Mouse (Mus musculus): ENCODE data around the gene Elp1. TPM values are rescaled to one million over a fixed set of nuclear protein-coding genes. Genes with fewer than 3 reads are reported as not detected.

The Elp1 gene
- polyA plus RNA-seq, 1 experiment from 2014 or later: 78.4 TPM

DNA sequence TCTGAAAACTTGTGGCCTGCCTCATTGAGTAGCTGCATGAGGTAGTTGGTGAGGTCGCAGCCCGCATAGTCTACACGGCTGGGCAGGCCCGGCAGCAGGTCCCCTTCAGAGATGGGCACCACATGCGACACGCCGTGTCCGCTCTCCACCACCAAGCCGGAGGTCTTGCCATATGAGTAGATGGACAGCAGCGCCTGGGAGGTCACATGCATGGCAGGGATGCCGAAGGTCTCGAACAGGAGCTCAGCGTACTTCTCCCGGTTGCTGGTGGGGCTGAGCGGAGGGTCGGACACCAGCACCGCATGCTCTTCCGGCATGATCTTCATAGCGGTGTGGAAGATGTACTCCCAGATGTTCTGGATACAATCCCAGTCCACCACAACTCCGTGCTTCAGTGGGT is 61.5 kb downstream of the Elp1 start:
- no peaks in the 10 kb centered on the region for H3K9me3 ChIP-seq
- no peak overlapping the region for H3K4me3 ChIP-seq (replicated peaks)
- no peak overlapping the region for H3K4me2 ChIP-seq
- H3K27me3 ChIP-seq: no peaks in the 10 kb centered on the region
- ATAC-seq (ENCODE audit: insufficient number of reproducible peaks, insufficient read depth, low FRiP score, low TSS enrichment, low read depth): no peak
- no peak overlapping the region for H3K9ac ChIP-seq (replicated peaks)
- no peak overlapping the region for H3K27ac ChIP-seq
- 94% methylated on average over 20 of the region's 20 CpGs for WGBS
- H3K4me1 ChIP-seq (replicated peaks): no peaks in the 10 kb centered on the region
- peaks cover 21% of the 10 kb centered on the region for H3K36me3 ChIP-seq

- Histone ChIP-seq H3K27ac (no peak within 1 kb of the TSS), H3K9me3 (no peaks in the 10 kb centered on the region), H3K4me2 (no peak within 1 kb of the TSS), H3K4me1 (replicated peaks) (no peaks in the 10 kb centered on the region), H3K9ac (replicated peaks) (no peak within 1 kb of the TSS), H3K27me3 (no peaks in the 10 kb centered on the region), H3K36me3 (peaks cover 15% of the 10 kb centered on the region), H3K4me3 (replicated peaks) (no peak within 1 kb of the TSS)
- no peak for ATAC-seq (ENCODE audit: insufficient number of reproducible peaks, insufficient read depth, low FRiP score, low TSS enrichment, low read depth)
- WGBS: 87% methylated on average over 18 of the region's 18 CpGs
These were observed 62.1 kb downstream of the Elp1 start, which contains the start of gene Gm26657 for GRCm38 (mm10) chr4:56740020-56740485. Gene Gm26657 (plus strand): TSS chr4:56740070.

DNA sequence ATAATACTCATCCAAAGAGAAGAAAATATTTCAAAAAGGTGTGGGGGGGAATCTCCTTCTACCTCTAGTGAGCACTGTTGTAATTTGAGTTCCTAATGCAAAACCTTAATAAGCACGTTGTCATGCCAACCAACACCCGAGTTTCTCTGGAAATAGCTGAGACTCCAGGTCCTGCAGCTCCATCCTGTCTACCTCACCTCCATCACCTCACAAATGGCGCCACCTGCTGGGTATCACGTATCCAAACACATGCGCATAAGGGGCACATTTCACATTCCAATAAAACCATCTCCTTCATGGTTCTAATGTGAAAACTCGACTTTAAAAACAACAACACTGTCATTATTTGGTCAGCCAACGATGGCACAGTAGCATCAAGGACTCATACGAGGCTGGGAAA is 76.3 kb downstream of the Elp1 start:
- no peaks in the 10 kb centered on the region for H3K27me3 ChIP-seq
- 59% methylated on average over 8 of the region's 8 CpGs for WGBS

DNA sequence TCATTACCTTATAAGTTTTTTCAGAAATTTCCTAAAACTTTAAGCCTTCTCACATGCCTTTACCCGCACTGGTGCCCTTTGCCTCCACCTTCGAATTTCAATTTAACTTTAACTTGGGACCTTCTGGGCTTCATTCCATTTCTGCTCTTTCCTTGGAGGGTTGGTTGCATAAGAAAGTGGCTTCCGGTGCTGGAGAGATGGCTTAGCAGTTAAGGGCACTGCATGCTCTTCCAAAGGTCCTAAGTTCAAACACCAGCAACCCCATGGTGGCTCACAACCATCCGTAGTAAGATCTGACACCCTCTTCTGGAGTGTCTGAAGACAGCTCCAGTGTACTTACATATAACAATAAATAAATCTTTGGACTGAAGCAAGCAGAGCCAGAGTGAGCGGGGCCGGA is 78.9 kb downstream of the Elp1 start:
- Histone ChIP-seq H3K27ac (no peak overlapping the region), H3K4me2 (no peak overlapping the region), H3K4me3 (replicated peaks) (no peak overlapping the region), H3K36me3 (no peaks in the 10 kb centered on the region), H3K9me3 (no peaks in the 10 kb centered on the region), H3K9ac (replicated peaks) (no peak overlapping the region), H3K27me3 (no peaks in the 10 kb centered on the region), H3K4me1 (replicated peaks) (no peaks in the 10 kb centered on the region)
- 93% methylated on average over 6 of the region's 6 CpGs for WGBS
- ATAC-seq (ENCODE audit: insufficient number of reproducible peaks, insufficient read depth, low FRiP score, low TSS enrichment, low read depth): no peak

More for the DNA sequence above, 76.3 kb downstream of the Elp1 start:
- no peaks in the 10 kb centered on the region for H3K4me1 ChIP-seq (replicated peaks)
- no peaks in the 10 kb centered on the region for H3K9me3 ChIP-seq
- no peak overlapping the region for H3K9ac ChIP-seq (replicated peaks)
- no peak overlapping the region for H3K4me2 ChIP-seq
- H3K36me3 ChIP-seq: no peaks in the 10 kb centered on the region
- no peak for ATAC-seq (ENCODE audit: insufficient number of reproducible peaks, insufficient read depth, low FRiP score, low TSS enrichment, low read depth)
- H3K27ac ChIP-seq: no peak overlapping the region
- H3K4me3 ChIP-seq (replicated peaks): no peak overlapping the region

DNA sequence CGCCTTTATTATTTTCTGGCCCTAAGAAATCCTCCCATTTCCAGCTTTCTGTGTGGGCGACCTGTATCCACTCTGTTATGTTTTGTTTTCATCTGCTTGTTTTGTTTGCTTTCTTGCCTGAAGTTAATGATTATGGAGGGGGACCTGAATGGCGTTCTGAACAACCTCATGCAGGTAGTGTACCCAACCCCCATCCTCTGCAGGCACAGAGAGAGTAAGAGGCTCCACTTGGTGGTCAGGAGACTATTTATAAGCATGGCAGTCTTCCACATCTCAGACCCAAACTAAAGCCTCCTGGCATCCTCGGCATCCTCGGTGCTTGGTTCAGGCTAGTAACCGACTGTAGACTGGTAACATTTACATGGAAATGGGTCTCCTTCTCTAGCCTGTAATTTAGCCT is 79.8 kb downstream of the Elp1 start:
- H3K36me3 ChIP-seq: no peaks in the 10 kb centered on the region
- H3K4me2 ChIP-seq: no peak overlapping the region
- no peaks in the 10 kb centered on the region for H3K27me3 ChIP-seq
- no peaks in the 10 kb centered on the region for H3K9me3 ChIP-seq
- H3K27ac ChIP-seq: no peak overlapping the region
- 74% methylated on average over 6 of the region's 6 CpGs for WGBS
- ATAC-seq (ENCODE audit: insufficient number of reproducible peaks, insufficient read depth, low FRiP score, low TSS enrichment, low read depth): no peak
- no peak overlapping the region for H3K9ac ChIP-seq (replicated peaks)
- H3K4me3 ChIP-seq (replicated peaks): no peak overlapping the region
- no peaks in the 10 kb centered on the region for H3K4me1 ChIP-seq (replicated peaks)

GRCm38 (mm10) chr4:56721469-56721868 is 80.7 kb downstream of the Elp1 start:
- Histone ChIP-seq H3K9me3 (no peaks in the 10 kb centered on the region), H3K4me2 (no peak overlapping the region), H3K27ac (no peak overlapping the region), H3K4me3 (replicated peaks) (no peak overlapping the region), H3K27me3 (no peaks in the 10 kb centered on the region), H3K4me1 (replicated peaks) (no peaks in the 10 kb centered on the region), H3K36me3 (no peaks in the 10 kb centered on the region), H3K9ac (replicated peaks) (no peak overlapping the region)
- ATAC-seq (ENCODE audit: insufficient number of reproducible peaks, insufficient read depth, low FRiP score, low TSS enrichment, low read depth): no peak
- 28% methylated on average over 3 of the region's 3 CpGs for WGBS

DNA sequence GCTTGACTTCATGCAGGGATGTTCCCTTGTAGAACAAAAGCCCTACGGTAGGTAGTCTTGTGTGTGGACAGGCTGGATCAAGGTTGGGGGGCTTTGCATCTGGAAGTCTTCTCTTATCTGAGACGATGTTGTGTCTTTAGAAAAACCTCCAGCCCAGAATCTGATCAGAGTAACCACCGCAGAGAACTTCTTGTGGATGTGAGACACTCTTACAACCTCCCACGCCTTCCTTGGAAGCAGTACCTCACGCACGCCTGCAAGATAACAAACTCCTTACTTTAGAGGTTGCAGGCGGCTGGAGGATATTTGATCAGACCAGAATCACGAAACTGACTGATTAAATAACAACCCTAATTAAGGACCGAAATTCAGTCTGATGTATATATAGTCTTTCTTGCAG is 81.7 kb downstream of the Elp1 start:
- H3K27ac ChIP-seq: no peak overlapping the region
- H3K4me3 ChIP-seq (replicated peaks): no peak overlapping the region
- no peak overlapping the region for H3K9ac ChIP-seq (replicated peaks)
- no peaks in the 10 kb centered on the region for H3K36me3 ChIP-seq
- H3K4me2 ChIP-seq: no peak overlapping the region
- H3K27me3 ChIP-seq: no peaks in the 10 kb centered on the region
- ATAC-seq (ENCODE audit: insufficient number of reproducible peaks, insufficient read depth, low FRiP score, low TSS enrichment, low read depth): no peak
- WGBS: 84% methylated on average over 9 of the region's 9 CpGs
- no peaks in the 10 kb centered on the region for H3K4me1 ChIP-seq (replicated peaks)
- no peaks in the 10 kb centered on the region for H3K9me3 ChIP-seq

GRCm38 (mm10) chr4:56719456-56719855 is 82.7 kb downstream of the Elp1 start:
- H3K4me1 ChIP-seq (replicated peaks): no peaks in the 10 kb centered on the region
- 64% methylated on average over 9 of the region's 9 CpGs for WGBS
- no peak overlapping the region for H3K4me3 ChIP-seq (replicated peaks)
- no peaks in the 10 kb centered on the region for H3K9me3 ChIP-seq
- no peaks in the 10 kb centered on the region for H3K27me3 ChIP-seq
- no peak overlapping the region for H3K9ac ChIP-seq (replicated peaks)
- H3K27ac ChIP-seq: no peak overlapping the region
- ATAC-seq (ENCODE audit: insufficient number of reproducible peaks, insufficient read depth, low FRiP score, low TSS enrichment, low read depth): no peak
- H3K36me3 ChIP-seq: no peaks in the 10 kb centered on the region
- no peak overlapping the region for H3K4me2 ChIP-seq

DNA sequence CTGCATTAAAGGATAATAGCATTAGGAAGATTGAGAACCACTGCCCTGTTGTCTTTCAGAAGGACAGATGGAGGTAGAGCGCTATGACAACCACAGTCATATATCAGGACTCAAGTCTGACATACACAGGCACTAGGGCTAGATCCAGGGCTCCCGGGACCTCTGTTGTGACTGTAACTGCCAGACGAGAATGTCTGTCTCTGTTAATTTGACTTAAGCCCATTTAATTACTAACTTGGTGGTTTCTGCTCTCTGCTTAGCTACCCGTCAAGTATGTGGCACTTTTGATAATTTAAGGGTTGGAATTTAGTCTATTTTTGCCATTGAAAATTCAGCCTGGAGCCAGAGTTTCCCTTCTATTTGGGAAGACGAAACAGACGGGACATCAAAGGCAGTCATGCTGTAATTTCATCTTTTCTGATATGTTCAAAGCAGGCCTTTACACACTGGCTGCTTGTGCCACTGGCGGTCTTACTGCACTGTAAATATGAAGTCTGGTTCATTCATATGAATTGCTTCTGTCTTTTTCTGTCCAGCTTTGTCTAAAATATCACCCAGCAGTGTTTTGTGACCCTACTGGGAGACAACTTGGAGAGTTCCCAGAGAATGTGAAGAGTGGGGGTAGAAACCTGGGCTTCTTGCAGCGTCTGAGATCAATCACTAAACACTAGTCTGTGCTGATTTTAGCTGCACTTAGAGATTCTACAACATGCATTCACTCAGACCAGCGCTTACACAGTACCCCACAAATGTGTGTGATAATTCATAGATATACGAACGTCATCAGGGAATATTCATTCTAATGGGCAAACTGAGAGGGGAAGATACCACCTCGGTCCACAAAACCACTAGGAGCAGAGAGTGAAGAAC is 83.3 kb downstream of the Elp1 start:
- Histone ChIP-seq H3K36me3 (no peaks in the 10 kb centered on the region), H3K4me2 (no peak overlapping the region), H3K27me3 (no peaks in the 10 kb centered on the region), H3K4me1 (replicated peaks) (no peaks in the 10 kb centered on the region), H3K4me3 (replicated peaks) (no peak overlapping the region), H3K9ac (replicated peaks) (no peak overlapping the region), H3K27ac (no peak overlapping the region), H3K9me3 (no peaks in the 10 kb centered on the region)
- 62% methylated on average over 12 of the region's 12 CpGs for WGBS
- ATAC-seq (ENCODE audit: insufficient number of reproducible peaks, insufficient read depth, low FRiP score, low TSS enrichment, low read depth): no peak

DNA sequence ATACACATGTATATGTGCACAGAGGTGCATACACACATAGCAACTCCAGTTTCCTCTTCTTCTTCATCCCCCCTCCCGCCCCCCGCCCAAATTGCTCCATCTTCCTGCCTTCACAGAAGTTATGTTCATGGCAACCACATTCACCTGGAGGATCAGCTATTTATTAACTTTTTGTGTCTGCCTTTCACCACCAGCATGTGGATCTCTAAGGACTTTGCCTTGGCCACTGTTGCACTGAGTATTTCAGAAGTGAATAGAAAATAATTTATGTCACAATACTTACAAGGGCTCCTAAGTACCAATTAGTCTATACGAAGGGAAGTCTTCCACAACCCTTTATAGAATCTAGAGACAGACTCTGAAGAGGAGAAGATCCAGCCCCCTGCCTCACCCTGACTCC is 84.2 kb downstream of the Elp1 start:
- Histone ChIP-seq H3K36me3 (no peaks in the 10 kb centered on the region), H3K27ac (no peak overlapping the region), H3K4me1 (replicated peaks) (no peaks in the 10 kb centered on the region), H3K27me3 (no peaks in the 10 kb centered on the region), H3K9ac (replicated peaks) (no peak overlapping the region), H3K9me3 (no peaks in the 10 kb centered on the region), H3K4me2 (no peak overlapping the region), H3K4me3 (replicated peaks) (no peak overlapping the region)
- ATAC-seq (ENCODE audit: insufficient number of reproducible peaks, insufficient read depth, low FRiP score, low TSS enrichment, low read depth): no peak
- WGBS: 74% methylated on average over 3 of the region's 3 CpGs

DNA sequence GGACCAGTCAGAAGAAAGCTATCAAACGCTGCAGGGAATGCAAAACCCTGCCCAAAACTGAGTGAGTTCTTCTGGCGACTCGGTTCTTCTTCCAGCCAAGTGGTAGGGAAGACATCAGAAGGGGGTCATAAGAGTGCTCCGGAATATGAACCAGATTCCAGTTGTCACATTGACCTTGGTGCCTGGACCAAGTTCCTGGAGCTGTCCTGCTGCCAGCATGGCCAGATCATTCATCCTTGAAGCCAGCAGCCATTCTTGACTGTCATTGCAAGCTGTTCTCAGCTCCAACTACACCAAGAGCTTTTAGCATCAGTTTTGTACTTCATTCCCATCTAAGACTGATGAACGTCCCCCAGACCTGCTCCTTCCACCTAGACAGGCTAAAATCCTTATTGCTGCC is 85.3 kb downstream of the Elp1 start:
- WGBS: 69% methylated on average over 5 of the region's 5 CpGs
- no peaks in the 10 kb centered on the region for H3K4me1 ChIP-seq (replicated peaks)
- no peaks in the 10 kb centered on the region for H3K27me3 ChIP-seq
- no peak for ATAC-seq (ENCODE audit: insufficient number of reproducible peaks, insufficient read depth, low FRiP score, low TSS enrichment, low read depth)
- no peak overlapping the region for H3K9ac ChIP-seq (replicated peaks)
- H3K36me3 ChIP-seq: no peaks in the 10 kb centered on the region
- H3K27ac ChIP-seq: no peak overlapping the region
- H3K4me3 ChIP-seq (replicated peaks): no peak overlapping the region
- H3K4me2 ChIP-seq: no peak overlapping the region
- H3K9me3 ChIP-seq: no peaks in the 10 kb centered on the region

- Histone ChIP-seq H3K4me3 (replicated peaks) (no peak overlapping the region), H3K27me3 (no peaks in the 10 kb centered on the region), H3K4me2 (no peak overlapping the region), H3K9me3 (no peaks in the 10 kb centered on the region), H3K4me1 (replicated peaks) (0 out of 2 replicates have a peak, but pooled peaks cover 3% of the 10 kb centered on the region), H3K9ac (replicated peaks) (no peak overlapping the region), H3K36me3 (no peaks in the 10 kb centered on the region), H3K27ac (no peak overlapping the region)
- ATAC-seq (ENCODE audit: insufficient number of reproducible peaks, insufficient read depth, low FRiP score, low TSS enrichment, low read depth): no peak
- WGBS: 92% methylated on average over 3 of the region's 3 CpGs
These were observed 89.0 kb downstream of the Elp1 start for GRCm38 (mm10) chr4:56713155-56713554.
